Mouse (Mus musculus) hindbrain, embryonic 11.5 days (tissue): ENCODE data around the gene Creld2. TPM values are rescaled to one million over a fixed set of nuclear protein-coding genes. Genes with fewer than 3 reads are reported as not detected.

Source experiments
- ATAC-seq: fragments of 200-750 bp; cut with Nextera tagmentation; 2 replicates; pipeline ENCODE4 v1.8.0; 2017; ENCODE audit warnings: mild to moderate bottlenecking, moderate TSS enrichment, moderate library complexity; ENCODE audit not compliant: low FRiP score
- DNase-seq: peaks from one replicate; pipeline ENCODE4 v3.0.0-alpha.2; 2015; ENCODE audit warnings: low spot score
- H3K27ac ChIP-seq: fragments of 300-500 bp; sonication (generic); 2 replicates; pipeline ENCODE4 v1.5.1; 2014; ENCODE audit warnings: mild to moderate bottlenecking, low read depth, low read length
- H3K27me3 ChIP-seq: fragments of 300-500 bp; sonication (generic); 2 replicates; pipeline ENCODE4 v1.6.1; 2014; ENCODE audit warnings: mild to moderate bottlenecking, low read length, moderate library complexity, mixed read lengths; ENCODE audit not compliant: control insufficient read depth, insufficient read depth
- H3K36me3 ChIP-seq: fragments of 300-500 bp; sonication (generic); 2 replicates; pipeline ENCODE4 v1.6.1; 2014; ENCODE audit warnings: mild to moderate bottlenecking, low read length, moderate library complexity, mixed read lengths; ENCODE audit not compliant: control insufficient read depth, insufficient read depth
- H3K4me1 ChIP-seq: fragments of 300-500 bp; sonication (generic); replicated peaks from 2 replicates; pipeline ENCODE4 v1.6.1; 2014; ENCODE audit warnings: low read length, mixed read lengths; ENCODE audit not compliant: control insufficient read depth, insufficient read depth
- H3K4me2 ChIP-seq: fragments of 300-500 bp; sonication (generic); replicated peaks from 2 replicates; pipeline ENCODE4 v1.6.1; 2014; ENCODE audit warnings: mild to moderate bottlenecking, low read depth, low read length
- H3K4me3 ChIP-seq: fragments of 300-500 bp; sonication (generic); 2 replicates; pipeline ENCODE4 v1.5.1; 2014; ENCODE audit warnings: low read depth, low read length
- H3K9ac ChIP-seq: fragments of 300-500 bp; sonication (generic); 2 replicates; pipeline ENCODE4 v1.6.1; 2014; ENCODE audit warnings: low read depth, low read length
- H3K9me3 ChIP-seq: fragments of 300-500 bp; sonication (generic); 2 replicates; pipeline ENCODE4 v1.6.1; 2016; ENCODE audit warnings: low read length; ENCODE audit not compliant: control insufficient read depth
- WGBS: fragments of 180-500 bp; shearing (Covaris S2); extraction: QIAGEN DNeasy Blood & Tissue Kit; methylation state at CpG from one replicate; pipeline ENCODE4 v1.1.7; 2014; 5-methylcytosine and 5-hydroxymethylcytosine counted together
- polyA plus RNA-seq: library from polyadenylated mRNA; unstranded; fragments of >200 nt; fragmentation: Nextera tagmentation; extraction: Ambion mirVana; gene quantifications from 2 replicates; pipeline ENCODE4 v1.2.1, GENCODE M21; 2014

Creld2 gene
- polyA plus RNA-seq, 1 experiment from 2014 or later: 89.5 TPM

- WGBS: 93% methylated on average over 5 of the region's 5 CpGs
- H3K36me3 ChIP-seq: peaks cover 8% of the 10 kb centered on the region
- no peak overlapping the region for H3K9ac ChIP-seq
- H3K9me3 ChIP-seq: no peaks in the 10 kb centered on the region
- DNase-seq (no peak), ATAC-seq (no peak)
- H3K4me3 ChIP-seq: no peak overlapping the region
- H3K27me3 ChIP-seq: no peaks in the 10 kb centered on the region
- no peak overlapping the region for H3K4me2 ChIP-seq
- H3K27ac ChIP-seq: no peak overlapping the region
- H3K4me1 ChIP-seq: peaks cover 5% of the 10 kb centered on the region
These were observed 3.9 kb downstream of the Creld2 start for GRCm38 (mm10) chr15:88823376-88823775.

GRCm38 (mm10) chr15:88827466-88827865, 8.0 kb downstream of the Creld2 start:
- no peaks in the 10 kb centered on the region for H3K4me1 ChIP-seq
- H3K9me3 ChIP-seq: no peaks in the 10 kb centered on the region
- H3K4me3 ChIP-seq: no peak overlapping the region
- H3K27ac ChIP-seq: no peak overlapping the region
- H3K4me2 ChIP-seq: no peak overlapping the region
- no peak for ATAC-seq
- 92% methylated on average over 6 of the region's 6 CpGs for WGBS
- DNase-seq: no peak
- H3K9ac ChIP-seq: no peak overlapping the region
- H3K27me3 ChIP-seq: no peaks in the 10 kb centered on the region
- peaks cover 8% of the 10 kb centered on the region for H3K36me3 ChIP-seq

GRCm38 (mm10) chr15:88827991-88828799, 8.7 kb downstream of the Creld2 start:
- Histone ChIP-seq H3K27ac (no peak overlapping the region), H3K4me1 (no peaks in the 10 kb centered on the region), H3K4me3 (no peak overlapping the region), H3K9me3 (no peaks in the 10 kb centered on the region), H3K36me3 (peaks cover 8% of the 10 kb centered on the region), H3K9ac (no peak overlapping the region), H3K4me2 (no peak overlapping the region), H3K27me3 (no peaks in the 10 kb centered on the region)
- peak; percentile 73 for DNase-seq
- WGBS: 27% methylated on average over 9 of the region's 9 CpGs
- ATAC-seq: peak; percentile 70

- Histone ChIP-seq H3K36me3 (peaks cover 3% of the 10 kb centered on the region; the same call in 1 of the 2 replicates), H3K27ac (no peak overlapping the region), H3K4me1 (no peaks in the 10 kb centered on the region), H3K9ac (no peak overlapping the region), H3K27me3 (no peaks in the 10 kb centered on the region), H3K4me2 (no peak overlapping the region), H3K9me3 (no peaks in the 10 kb centered on the region), H3K4me3 (no peak overlapping the region)
- WGBS: 64% methylated on average over 15 of the region's 17 CpGs
- peak; percentile 93 for DNase-seq
- peak; percentile 93 for ATAC-seq
These were observed 9.6 kb downstream of the Creld2 start for GRCm38 (mm10) chr15:88828800-88829705.

GRCm38 (mm10) chr15:88829791-88830440, 10.5 kb downstream of the Creld2 start:
- H3K27ac ChIP-seq: no peak overlapping the region
- ATAC-seq (no peak), DNase-seq (no peak)
- no peaks in the 10 kb centered on the region for H3K4me1 ChIP-seq
- H3K4me3 ChIP-seq: no peak overlapping the region
- H3K4me2 ChIP-seq: no peak overlapping the region
- H3K9me3 ChIP-seq: no peaks in the 10 kb centered on the region
- peaks cover 2% of the 10 kb centered on the region; the same call in 1 of the 2 replicates for H3K36me3 ChIP-seq
- H3K9ac ChIP-seq: no peak overlapping the region
- 80% methylated on average over 6 of the region's 6 CpGs for WGBS
- H3K27me3 ChIP-seq: no peaks in the 10 kb centered on the region

GRCm38 (mm10) chr15:88830696-88831095, 11.2 kb downstream of the Creld2 start:
- Histone ChIP-seq H3K4me3 (no peak overlapping the region), H3K9ac (no peak overlapping the region), H3K4me2 (no peak overlapping the region), H3K27me3 (no peaks in the 10 kb centered on the region), H3K27ac (no peak overlapping the region), H3K4me1 (no peaks in the 10 kb centered on the region), H3K9me3 (no peaks in the 10 kb centered on the region), H3K36me3 (peaks cover 2% of the 10 kb centered on the region; the same call in 1 of the 2 replicates)
- 85% methylated on average over 5 of the region's 5 CpGs for WGBS
- no peak for DNase-seq
- ATAC-seq: no peak

- no peaks in the 10 kb centered on the region for H3K4me1 ChIP-seq
- H3K27ac ChIP-seq: no peak overlapping the region
- no peak overlapping the region for H3K4me3 ChIP-seq
- H3K4me2 ChIP-seq: no peak overlapping the region
- H3K9ac ChIP-seq: no peak overlapping the region
- DNase-seq: no peak
- H3K9me3 ChIP-seq: no peaks in the 10 kb centered on the region
- WGBS: 68% methylated on average over 5 of the region's 5 CpGs
- no peaks in the 10 kb centered on the region for H3K36me3 ChIP-seq
- ATAC-seq: no peak
- H3K27me3 ChIP-seq: no peaks in the 10 kb centered on the region
These were observed 12.0 kb downstream of the Creld2 start for GRCm38 (mm10) chr15:88831482-88831881.

- WGBS: 83% methylated on average over 9 of the region's 9 CpGs
- DNase-seq: no peak
- no peak overlapping the region for H3K4me2 ChIP-seq
These were observed 13.1 kb downstream of the Creld2 start for GRCm38 (mm10) chr15:88832536-88832935.

More at GRCm38 (mm10) chr15:88832536-88832935, 13.1 kb downstream of the Creld2 start:
- ATAC-seq: no peak
- Histone ChIP-seq H3K4me1 (no peaks in the 10 kb centered on the region; the same call in 1 of the 2 replicates), H3K27me3 (no peaks in the 10 kb centered on the region), H3K36me3 (no peaks in the 10 kb centered on the region), H3K9me3 (no peaks in the 10 kb centered on the region), H3K4me3 (no peak overlapping the region), H3K27ac (no peak overlapping the region), H3K9ac (no peak overlapping the region)
